Mouse (Mus musculus): ENCODE measurements around the gene Heatr5b.

Heatr5b gene

DNA sequence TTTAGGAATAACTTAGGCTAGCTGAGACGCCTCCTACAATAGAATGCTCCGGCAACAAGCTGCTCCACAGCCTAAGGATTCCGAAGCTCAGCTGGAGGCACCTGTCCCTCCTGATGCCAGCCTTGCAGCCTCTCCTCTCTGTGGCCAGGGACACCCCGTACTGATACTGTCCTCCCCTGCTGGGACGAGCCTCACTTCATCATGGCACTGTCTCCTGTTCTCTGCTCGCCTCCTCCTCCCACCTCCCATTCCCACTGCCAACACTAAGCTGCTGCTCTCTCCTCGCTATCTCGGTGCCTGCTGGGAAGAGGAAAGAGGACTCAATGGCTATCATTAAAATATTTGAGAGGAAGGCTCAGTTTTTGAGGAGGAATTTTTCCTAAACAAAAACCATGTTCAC is 67.6 kb downstream of the Heatr5b start:
- DNase-seq (ENCODE audit: low spot score) = peak; percentile 12

DNA sequence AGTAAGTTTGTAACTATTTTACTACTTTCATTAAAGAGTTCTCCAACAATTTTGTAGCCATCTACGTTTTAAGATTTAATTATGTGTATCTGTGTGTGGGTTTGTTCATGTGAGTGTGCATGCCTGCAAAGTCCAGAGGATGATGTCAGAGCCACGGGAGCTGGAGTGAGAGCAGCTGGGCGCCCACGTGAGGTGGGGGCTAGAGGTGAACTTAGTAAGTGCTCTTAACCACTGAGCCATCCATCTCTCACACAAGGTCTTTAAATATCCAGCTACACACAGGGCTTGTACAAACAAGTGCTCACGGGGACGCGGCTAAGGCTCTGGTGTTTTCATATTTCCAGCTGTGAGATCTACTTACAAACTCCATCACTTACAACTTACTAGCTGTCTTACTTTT is 69.1 kb downstream of the Heatr5b start:
- DNase-seq (ENCODE audit: low spot score) = no peak

DNA sequence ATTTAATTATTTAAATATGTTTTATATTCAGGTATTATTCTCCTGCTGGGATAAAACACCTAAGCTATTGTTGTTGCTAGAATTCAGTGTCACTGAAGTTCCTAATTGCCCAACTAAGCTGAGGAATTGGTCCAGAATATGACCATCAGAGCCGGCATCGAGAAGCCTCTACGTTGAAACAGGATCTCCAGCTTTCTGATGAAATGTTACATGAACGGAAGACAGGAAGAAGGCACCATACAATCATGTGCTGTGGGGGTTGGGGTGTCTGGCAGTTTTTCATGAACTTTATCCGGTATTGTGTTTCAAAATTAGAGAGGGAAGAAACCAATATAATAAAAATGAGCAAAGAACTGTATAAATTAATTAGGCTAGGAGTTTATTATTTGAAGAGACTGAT is 71.9 kb downstream of the Heatr5b start:
- no peak for DNase-seq (ENCODE audit: low spot score)

DNA sequence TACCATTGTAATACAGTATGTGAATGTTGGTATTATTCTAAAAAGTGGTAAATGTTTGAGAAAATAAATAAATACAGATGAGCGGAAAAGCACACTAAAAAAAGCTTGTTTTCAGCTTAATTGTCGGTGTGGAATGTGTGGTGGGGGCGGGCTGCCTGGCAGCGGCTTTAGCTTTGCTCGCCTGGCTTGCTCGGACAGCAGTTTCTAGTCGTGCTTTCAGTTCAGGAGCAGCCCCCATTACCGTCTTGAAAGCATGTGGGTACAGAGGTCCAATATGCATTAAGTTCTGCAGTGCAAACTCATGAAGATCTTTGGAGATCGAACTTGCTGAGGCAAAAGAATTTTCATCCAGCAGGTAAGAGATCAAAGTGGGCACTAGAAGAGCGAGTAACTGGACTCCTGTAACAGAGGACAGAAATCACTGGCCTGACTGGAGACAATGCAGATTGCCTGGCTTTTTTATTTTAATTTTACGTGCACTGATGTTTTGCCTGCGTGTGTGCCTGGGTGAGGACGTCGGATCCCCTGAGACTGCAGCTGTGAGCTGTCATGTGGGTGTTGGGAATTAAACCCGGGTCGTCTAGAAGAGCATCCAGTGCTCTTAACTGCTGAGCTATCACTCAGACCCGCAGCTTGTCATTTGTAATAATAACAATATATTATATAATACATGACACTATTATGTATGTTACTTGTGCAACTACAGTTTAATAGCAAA is 82.1 kb downstream of the Heatr5b start:
- DNase-seq (ENCODE audit: low spot score) = no peak

DNA sequence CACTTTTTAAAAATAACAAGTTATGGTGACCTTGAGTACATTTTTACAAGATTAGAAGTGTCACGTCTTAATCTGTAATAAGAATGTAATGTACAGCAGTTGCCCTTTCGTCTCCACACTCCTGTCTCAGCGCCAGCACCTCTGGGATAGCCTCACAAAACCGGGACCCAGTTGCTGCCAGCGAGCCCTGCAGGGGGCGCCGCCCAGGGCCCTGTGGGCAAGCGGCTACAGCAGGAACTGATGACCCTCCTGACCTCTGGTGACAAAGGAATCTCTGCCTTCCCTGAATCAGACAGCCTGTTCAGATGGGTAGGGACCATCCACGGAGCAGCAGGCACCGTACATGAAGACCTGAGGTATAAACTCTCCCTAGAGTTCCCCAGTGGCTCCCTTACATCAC is 83.1 kb downstream of the Heatr5b start:
- DNase-seq (ENCODE audit: low spot score) = no peak

DNA sequence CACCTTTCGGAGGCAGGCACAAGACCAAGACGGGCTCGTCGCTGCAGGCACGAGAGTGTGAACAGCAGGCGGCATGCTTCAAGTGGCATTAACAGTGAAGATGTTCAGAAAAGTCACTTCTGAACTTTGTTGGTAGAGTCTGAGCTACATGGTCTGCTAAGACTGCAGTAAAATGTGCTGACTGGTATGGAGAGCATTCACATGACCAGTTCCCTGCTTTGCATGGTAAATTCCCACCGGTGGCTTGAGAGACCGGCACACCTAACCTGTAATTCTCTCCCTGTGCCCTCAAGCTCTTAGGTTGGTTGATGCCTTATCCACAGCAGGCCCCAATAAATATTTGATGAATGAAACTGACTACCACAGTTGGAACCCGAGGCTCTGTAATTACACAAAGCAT is 86.7 kb downstream of the Heatr5b start:
- no peak for DNase-seq (ENCODE audit: low spot score)

DNA sequence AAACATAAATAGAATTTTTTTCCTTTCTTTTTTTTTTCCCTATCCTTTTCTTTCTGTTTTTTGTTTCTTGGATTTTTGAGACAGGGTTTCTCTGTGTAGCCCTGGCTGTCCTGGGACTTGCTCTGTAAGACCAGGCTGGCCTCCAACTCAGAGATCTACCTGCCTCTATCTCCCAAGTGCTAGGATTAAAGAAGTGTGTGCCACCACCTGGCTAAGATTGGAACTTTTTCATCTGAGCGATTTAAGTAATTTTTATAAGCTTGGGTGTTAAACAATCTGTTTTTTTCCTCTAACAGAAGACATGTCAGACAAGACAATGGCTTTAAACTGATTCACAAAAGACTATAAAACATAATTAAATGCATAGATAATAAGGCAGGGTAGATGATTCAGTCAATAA is 96.7 kb downstream of the Heatr5b start:
- DNase-seq (ENCODE audit: low spot score) = no peak

DNA sequence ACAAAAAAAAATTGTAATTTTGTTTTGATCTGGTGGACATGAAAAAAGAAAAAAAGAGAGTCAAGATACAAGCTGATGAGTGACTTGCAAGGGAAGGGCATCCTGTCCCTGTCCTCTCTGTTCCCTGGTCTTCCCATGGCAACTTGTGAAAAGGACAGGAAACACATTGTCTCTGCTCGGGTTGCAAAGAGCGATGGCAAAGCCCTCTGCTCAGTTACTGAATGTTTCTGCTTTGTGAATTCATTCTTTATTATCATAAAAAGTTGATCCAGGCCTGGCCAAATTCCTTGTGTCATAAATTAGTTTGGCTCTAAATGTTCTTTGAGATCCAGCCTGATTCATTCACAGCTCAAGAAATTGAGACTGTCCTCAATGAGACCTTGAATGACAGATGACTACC is 97.4 kb downstream of the Heatr5b start:
- no peak for DNase-seq (ENCODE audit: low spot score)

DNA sequence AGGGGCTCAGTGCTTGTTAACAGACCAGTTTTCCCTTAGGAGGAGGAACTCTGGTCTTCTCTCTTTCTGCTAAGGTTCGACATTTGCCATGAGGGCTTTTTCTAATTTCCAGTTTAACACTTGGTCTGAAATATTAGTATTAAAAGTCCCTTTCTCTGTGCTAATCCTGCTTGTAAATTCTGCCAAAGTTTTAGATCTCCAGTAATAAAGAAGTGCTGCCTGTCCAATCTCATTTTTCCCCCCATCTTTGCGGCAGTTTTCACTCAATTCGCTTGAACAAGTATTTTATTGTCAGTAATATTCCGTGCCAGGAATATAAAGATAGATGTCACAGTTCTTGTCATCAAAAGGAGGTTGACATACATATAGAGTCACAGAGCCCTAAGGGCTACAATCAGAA is 98.1 kb downstream of the Heatr5b start, which contains the start of gene Strn:
Gene Strn, minus strand, starts transcription at position 101 of the 400 bp plus-strand sequence.
- DNase-seq (ENCODE audit: low spot score) = no peak

DNA sequence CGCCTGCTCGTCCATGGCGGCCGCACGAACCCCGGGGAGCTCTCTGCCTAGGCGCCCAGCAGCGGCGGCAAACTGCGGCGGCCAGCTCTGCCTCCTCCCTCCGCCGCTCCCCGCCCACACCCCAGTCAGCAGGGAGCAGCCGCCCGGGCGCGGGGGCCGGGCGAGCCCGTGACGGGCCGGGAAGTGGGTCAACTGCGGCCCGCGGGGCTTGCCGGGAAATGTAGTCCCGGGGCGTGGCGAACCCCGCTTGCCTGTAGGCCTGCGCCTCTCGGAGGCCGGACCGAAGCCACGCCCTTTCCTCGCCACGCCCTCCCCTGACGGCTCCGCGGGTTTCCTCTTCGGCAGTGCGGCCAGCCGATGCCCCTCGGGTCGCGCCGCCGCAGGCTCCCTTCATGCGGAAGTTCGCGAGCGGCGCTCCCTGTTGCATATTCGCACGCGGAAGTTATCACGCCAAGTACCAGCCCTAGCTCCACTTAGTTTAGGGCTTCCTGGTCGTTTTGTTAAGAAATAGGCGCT is 98.6 kb downstream of the Heatr5b start:
- DNase-seq (ENCODE audit: low spot score) = peak; percentile 99

DNA sequence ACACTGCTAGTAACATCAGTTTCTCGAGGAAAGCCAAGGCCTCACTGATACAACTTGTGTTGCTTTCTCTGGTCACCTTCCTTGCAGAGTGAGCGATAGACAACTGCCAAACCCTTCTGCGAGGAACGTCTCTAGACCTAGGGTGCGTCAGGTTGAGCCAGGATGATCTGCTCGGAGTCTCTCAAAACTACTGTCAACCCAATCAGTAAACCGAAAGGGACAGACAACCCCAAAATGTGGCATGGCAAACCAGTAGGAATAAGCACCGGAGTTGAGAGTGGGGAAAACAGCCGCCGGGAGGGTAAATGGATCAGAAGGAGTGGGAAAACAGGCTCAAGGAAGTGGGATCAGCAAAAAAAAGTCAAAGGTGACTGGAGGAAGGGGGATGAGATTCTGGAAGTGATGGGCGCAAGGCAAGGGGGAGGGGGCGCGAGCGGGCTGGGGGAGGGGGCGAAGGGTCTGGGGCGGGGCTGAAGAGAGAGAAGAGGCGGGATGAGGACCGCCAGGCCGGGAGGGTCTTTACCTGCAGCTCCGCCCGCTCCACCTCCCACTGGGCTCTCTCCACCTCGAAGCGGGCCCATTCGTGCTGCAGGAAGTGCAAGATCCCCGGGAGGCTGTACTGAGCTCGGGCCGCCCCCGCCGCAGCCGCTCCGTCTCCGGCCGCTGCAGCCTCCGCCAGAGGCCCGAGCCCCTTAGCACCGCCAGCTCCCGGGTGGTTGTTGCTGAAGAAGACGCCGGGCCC is 99.3 kb downstream of the Heatr5b start:
- peak; percentile 24 for DNase-seq (ENCODE audit: low spot score)

DNA sequence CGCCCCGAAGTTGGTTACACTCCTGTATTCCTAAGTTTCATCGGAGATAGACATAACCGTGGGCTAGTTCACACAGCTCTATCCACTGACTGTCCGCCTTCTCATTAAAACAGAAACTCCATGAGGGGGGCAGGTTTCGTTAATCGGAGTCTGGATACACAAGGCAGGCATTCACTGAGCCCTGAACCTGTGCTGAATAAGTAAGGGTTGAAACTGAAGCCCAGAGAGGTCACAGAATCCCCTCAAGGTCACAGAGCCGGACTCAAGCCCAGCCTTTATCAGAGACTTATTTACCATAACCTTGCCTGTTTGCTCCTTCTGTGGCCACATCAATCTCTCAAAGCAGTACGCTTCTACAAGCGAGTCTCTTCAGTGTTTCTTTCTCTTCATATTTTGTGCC is 100.4 kb downstream of the Heatr5b start:
- DNase-seq (ENCODE audit: low spot score) = no peak

DNA sequence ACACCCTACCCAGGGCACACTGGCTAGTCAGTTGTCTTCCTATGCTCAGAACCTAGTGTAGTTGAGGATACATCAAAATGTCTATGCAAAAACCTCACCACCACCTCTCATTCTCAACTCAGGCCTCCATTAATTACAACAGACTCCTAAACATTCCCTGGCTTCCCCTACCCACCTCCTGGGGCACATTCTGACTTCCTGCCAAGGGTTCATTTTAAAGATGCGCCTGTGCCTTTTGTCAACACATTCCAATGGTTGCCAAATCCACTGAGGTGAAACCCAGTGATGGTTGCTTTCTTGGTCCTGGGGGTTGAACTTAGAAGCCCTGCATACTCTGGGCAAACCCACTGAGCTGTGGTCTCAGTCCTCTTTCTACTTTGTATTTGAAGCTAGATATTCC is 103.1 kb downstream of the Heatr5b start:
- no peak for DNase-seq (ENCODE audit: low spot score)

DNA sequence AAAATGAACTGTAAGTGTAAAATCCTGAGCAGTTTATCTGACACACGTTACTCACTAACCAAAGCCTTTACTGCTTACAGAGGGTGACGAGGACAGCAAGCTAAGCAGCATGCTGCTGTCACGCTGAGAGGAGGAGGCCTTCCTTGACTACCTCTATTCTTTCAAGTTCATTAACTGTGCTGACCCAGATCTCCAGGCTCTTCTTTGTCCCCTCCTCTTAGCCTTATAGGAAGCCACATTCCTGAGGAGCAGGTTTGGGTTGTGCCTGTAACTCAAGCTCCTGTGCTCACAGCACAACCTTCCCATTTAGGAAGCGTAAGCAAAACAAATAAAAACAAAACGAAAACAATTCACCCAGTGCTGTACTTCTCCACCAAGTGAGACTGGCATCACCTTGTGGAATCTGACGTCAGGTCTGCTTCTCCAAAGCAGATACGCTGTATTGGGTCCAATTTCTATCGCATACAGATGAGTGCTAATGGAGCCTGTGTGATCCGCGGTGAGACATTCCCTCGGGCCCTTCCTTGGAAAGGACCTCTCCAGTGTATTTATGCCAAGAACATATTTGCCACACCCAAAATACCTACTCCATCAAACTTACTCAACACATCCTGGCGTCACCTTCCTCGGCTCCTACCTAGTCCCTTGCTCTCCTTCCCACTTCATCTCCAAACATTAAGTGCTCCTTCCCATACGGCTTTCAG is 108.3 kb downstream of the Heatr5b start:
- no peak for DNase-seq (ENCODE audit: low spot score)

DNA sequence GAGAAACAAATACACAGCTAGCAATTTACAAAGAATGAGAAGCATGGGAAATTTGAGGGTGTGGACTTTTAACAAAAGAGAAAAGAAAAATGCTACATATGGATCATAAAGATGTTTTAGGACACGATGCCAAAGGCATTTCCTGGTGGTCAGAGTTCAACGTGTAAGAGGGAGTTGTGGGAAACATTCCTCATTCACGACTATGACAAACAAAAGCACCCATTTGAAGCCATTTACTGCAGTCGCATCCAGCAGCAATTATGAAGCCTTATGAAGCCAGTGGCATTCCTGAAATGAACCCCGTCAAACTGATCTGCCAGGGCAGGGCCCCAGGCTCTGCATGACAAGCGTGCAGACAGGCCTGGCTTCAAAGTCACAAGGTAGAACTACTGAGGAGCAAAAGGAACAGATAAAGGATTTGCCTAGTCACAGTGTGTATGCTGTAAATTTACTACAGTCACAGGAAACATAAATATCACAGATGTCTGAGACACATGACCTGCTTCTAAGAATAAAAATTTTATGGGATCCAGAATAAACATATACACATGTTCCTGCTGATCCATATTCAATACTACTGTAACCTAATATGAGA is 110.6 kb downstream of the Heatr5b start:
- DNase-seq (ENCODE audit: low spot score) = no peak

DNA sequence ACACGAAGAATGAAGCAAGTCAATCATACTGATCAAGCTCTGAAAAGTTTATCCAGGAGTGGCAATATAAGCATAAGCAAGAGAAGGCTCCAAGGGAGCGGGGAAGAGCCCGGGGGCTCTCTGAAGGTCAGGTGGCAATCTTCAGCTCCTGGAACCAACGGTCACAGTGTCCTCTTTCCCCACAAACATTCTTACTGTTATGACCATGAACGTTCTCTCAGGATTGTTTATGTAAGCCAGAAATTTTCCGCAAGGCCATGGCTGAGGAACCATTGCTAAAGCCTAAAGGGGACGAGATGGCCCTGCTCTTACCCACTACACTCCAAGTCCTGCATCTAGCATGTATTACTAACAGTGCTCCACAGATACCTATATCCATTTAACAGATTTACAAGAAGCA is 113.5 kb downstream of the Heatr5b start:
- no peak for DNase-seq (ENCODE audit: low spot score)

DNA sequence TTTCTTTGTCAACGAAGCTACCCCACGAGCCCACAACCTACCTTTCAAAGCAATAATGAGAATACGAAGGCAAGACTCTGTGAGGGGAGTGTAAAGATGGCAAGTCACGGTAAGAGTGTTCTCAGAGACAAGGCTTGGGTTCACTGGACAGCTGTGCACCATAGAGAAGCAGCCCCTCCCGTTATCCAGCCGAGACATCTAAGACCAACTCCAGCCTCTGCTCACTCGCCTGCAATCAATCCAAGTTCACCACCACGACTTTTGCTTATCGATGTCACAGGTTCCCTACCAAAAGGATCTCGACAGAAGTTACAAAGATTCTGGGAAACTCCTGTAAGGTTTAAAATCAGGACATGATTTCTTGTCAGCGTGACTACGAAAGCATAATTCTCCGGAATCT is 116.1 kb downstream of the Heatr5b start:
- DNase-seq (ENCODE audit: low spot score) = no peak

DNA sequence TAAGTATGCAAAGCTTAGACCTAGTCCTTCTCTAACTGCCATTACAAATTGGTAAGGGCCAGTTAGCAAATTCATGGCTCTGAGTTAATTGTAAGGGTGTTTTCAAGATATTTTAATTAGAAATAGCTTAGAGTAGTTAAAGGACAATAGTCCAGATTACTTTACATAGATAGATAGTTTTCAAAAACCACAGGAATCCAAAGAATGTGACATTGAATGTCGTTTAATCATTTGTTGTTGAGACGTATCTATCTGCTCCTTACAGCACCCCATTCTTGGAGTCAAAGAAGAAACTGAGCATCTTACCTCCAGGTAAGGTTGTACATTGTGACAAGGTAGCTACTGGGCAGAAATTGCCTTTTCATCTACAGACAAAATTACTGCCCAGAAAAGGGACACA is 124.9 kb downstream of the Heatr5b start:
- no peak for DNase-seq (ENCODE audit: low spot score)

DNA sequence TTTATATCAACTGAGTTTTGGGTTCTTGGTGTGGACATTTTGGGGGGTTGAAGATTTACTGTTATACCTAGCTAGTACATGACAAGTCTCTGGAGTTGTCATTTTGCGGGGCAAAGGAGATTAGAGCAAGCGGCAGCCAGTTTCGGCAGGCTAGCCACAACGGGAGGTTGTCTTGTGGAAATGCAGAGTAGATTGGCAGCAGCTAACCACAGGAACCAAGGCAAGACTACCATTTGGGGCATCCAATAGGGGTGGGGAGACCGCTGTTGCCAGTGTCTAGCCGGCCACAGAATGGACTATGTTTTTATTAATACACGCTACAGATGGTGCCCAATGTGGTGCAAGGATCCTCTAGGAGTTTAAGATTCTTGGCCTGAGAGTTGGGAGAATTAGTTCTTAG is 126.7 kb downstream of the Heatr5b start:
- no peak for DNase-seq (ENCODE audit: low spot score)

DNA sequence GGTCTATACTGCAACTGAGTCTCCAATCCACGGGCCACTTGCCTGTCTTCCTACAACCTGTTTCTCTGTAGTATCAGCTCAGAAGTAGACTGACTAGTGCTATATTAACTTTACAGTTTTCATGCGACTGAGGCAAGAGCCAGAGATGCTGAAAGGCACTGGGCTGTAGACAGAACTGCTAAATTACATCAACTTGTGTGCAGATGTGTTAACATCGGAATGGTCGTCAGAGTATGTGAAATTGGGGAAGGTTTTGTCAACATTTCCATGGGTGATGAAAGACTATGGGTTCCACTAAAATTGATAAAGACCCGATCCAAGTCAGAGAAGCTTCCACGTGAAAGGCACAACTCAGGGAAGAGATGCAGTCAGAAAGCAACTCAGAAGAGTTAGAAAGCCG is 132.2 kb downstream of the Heatr5b start:
- no peak for DNase-seq (ENCODE audit: low spot score)
